Mouse (Mus musculus) liver, postnatal 0 days (tissue): ENCODE measurements around the gene Cstb. TPM values are rescaled to one million over a fixed set of nuclear protein-coding genes. Genes with fewer than 3 reads are reported as not detected.

Experiments used
- ATAC-seq: fragments of 200-750 bp; cut with Nextera tagmentation; 2 replicates; pipeline ENCODE4 v1.8.0; 2017; ENCODE audit warnings: mild to moderate bottlenecking, moderate library complexity
- DNase-seq: peaks from one replicate; pipeline ENCODE4 v3.0.0-alpha.2; 2016
- H3K27ac ChIP-seq: fragments of 300-500 bp; sonication (generic); 2 replicates; pipeline ENCODE4 v1.5.1; 2014; ENCODE audit warnings: antibody characterized with exemption, moderate library complexity, mild to moderate bottlenecking, low read depth
- H3K27me3 ChIP-seq: fragments of 300-500 bp; sonication (generic); 2 replicates; pipeline ENCODE4 v1.6.1; 2014; ENCODE audit warnings: low read length, control low read depth, mixed read lengths; ENCODE audit not compliant: insufficient read depth
- H3K36me3 ChIP-seq: fragments of 300-500 bp; sonication (generic); replicated peaks from 2 replicates; pipeline ENCODE4 v1.6.1; 2014; ENCODE audit warnings: mild to moderate bottlenecking, control low read depth, low read length, moderate library complexity, mixed read lengths; ENCODE audit not compliant: insufficient read depth
- H3K4me1 ChIP-seq: fragments of 300-500 bp; sonication (generic); 2 replicates; pipeline ENCODE4 v1.6.1; 2014; ENCODE audit warnings: antibody characterized with exemption, mild to moderate bottlenecking, control low read depth; ENCODE audit not compliant: insufficient read depth
- H3K4me2 ChIP-seq: fragments of 300-500 bp; sonication (generic); 2 replicates; pipeline ENCODE4 v1.6.1; 2014; ENCODE audit warnings: low read depth, mild to moderate bottlenecking, low read length, moderate library complexity, mixed read lengths
- H3K4me3 ChIP-seq: fragments of 300-500 bp; sonication (generic); 2 replicates; pipeline ENCODE4 v1.5.1; 2014; ENCODE audit warnings: low read depth, low read length
- H3K9ac ChIP-seq: fragments of 300-500 bp; sonication (generic); replicated peaks from 2 replicates; pipeline ENCODE4 v1.6.1; 2014; ENCODE audit warnings: mild to moderate bottlenecking, moderate library complexity
- H3K9me3 ChIP-seq: fragments of 300-500 bp; sonication (generic); 2 replicates; pipeline ENCODE4 v1.6.1; 2016; ENCODE audit warnings: mild to moderate bottlenecking, control low read depth, low read length, mixed read lengths
- CTCF ChIP-seq: sonication (generic); IDR thresholded peaks from 2 replicates; pipeline ENCODE4 v1.5.1; 2016; ENCODE audit warnings: antibody characterized with exemption, low read depth
- EP300 ChIP-seq: IDR thresholded peaks from 2 replicates; pipeline ENCODE4 v1.6.1; 2016; ENCODE audit warnings: antibody characterized with exemption, low read depth, mild to moderate bottlenecking
- WGBS: fragments of 180-500 bp; shearing (Covaris S2); extraction: QIAGEN DNeasy Blood & Tissue Kit; methylation state at CpG from one replicate; pipeline ENCODE4 v1.1.7; 2014; ENCODE audit not compliant: insufficient replicate concordance; 5-methylcytosine and 5-hydroxymethylcytosine counted together
- polyA plus RNA-seq: library from polyadenylated mRNA; unstranded; fragments of >200 nt; fragmentation: Nextera tagmentation; extraction: Ambion mirVana; gene quantifications from 2 replicates; pipeline ENCODE4 v1.2.1, GENCODE M21; 2015

Gene Cstb
- polyA plus RNA-seq, 1 experiment from 2014 or later, result 187 TPM

DNA sequence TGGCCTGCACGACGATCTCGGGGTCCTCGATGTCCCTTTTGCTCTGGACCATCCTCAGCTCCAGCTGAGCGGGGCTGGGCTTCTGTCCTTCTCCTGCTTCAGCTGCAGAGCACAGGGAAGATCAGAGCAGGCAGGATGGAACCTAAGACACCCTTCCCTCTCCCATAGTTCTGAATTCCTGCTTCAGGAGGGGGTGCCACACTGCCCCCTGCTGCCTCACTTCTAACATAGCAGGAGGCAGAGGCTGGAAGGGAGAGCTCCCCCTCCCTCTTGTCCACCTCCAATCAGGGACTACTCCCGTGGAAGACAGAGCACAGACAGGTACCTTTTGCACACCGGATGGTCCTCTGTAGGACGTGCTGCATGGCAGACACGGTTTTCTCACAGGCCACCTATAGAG is 15.3 kb downstream of the Cstb start:
- no peak for DNase-seq

GRCm38 (mm10) chr10:78441606-78442005 is 16.1 kb downstream of the Cstb start:
- Histone ChIP-seq H3K4me1 (no peaks in the 10 kb centered on the region), H3K27ac (no peak overlapping the region), H3K9ac (no peak overlapping the region), H3K27me3 (no peaks in the 10 kb centered on the region), H3K36me3 (peaks cover 24% of the 10 kb centered on the region; the same call in 1 of the 2 replicates), H3K4me2 (no peak overlapping the region), H3K9me3 (no peaks in the 10 kb centered on the region), H3K4me3 (no peak overlapping the region)
- DNase-seq, result no peak
- no peak for ATAC-seq
- TF ChIP-seq EP300 (no peak), CTCF (no peak)
- WGBS, result 80% methylated on average over 5 of the region's 5 CpGs

More for the DNA sequence above, 15.3 kb downstream of the Cstb start:
- Histone ChIP-seq H3K36me3 (peaks cover 22% of the 10 kb centered on the region; the same call in 1 of the 2 replicates), H3K4me3 (no peak overlapping the region), H3K27ac (no peak overlapping the region), H3K9ac (no peak overlapping the region), H3K4me1 (no peaks in the 10 kb centered on the region), H3K4me2 (no peak overlapping the region), H3K9me3 (no peaks in the 10 kb centered on the region), H3K27me3 (no peaks in the 10 kb centered on the region)
- no peak for ATAC-seq
- no peak for TF ChIP-seq EP300
- TF ChIP-seq CTCF, result peak; percentile 74
- 71% methylated on average over 9 of the region's 9 CpGs for WGBS

DNA sequence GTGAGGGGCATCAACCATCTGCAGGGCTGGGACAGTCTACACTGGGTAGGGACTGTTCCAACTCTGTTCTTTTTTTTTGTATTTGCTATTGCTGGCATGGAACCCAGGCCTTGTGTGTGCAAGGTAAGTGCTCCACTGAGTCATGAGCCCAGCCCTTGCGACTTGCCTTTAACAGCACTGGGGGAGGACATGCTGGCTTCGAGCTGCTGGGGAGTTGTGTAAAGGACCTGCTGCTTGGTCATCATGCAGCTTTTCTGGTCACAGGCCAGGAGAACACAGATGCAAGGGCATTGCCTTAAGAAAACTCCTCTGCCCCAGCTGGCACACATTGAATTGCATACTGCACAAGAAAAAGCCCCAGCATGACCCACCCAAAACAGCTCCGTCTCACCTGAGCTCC is 16.8 kb downstream of the Cstb start:
- ATAC-seq, result no peak
- WGBS, result 86% methylated on average over 3 of the region's 3 CpGs
- no peak for DNase-seq

DNA sequence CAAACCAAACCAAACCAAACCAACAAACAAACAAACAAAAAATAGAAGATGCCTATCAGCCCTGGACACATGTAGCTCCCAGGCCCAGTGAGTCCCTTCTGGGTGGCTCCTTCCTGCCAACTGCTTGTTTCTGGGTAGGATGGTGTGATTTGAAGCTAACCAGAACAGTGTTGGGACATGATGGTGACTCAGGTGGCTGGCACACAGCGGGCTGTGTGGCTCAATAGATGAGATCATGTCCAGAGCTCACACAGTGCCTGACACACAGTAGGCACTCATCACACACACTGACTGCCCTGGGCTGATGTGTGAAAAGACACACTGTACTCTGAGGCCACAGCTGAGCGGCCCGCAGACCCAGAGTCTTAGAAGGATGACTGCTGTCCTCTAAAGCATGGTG is 20.7 kb downstream of the Cstb start:
- peaks cover 46% of the 10 kb centered on the region for H3K36me3 ChIP-seq

More for the DNA sequence above, 16.8 kb downstream of the Cstb start:
- Histone ChIP-seq H3K36me3 (peaks cover 26% of the 10 kb centered on the region; the same call in 1 of the 2 replicates), H3K4me1 (no peaks in the 10 kb centered on the region), H3K27me3 (no peaks in the 10 kb centered on the region), H3K9me3 (no peaks in the 10 kb centered on the region), H3K27ac (no peak overlapping the region), H3K4me2 (no peak overlapping the region), H3K9ac (no peak overlapping the region), H3K4me3 (no peak overlapping the region)
- TF ChIP-seq CTCF, result no peak
- TF ChIP-seq EP300, result no peak

GRCm38 (mm10) chr10:78447396-78447795 is 21.9 kb downstream of the Cstb start:
- no peak overlapping the region for H3K4me3 ChIP-seq
- 66% methylated on average over 3 of the region's 3 CpGs for WGBS
- ATAC-seq (no peak), DNase-seq (no peak)
- no peaks in the 10 kb centered on the region for H3K27me3 ChIP-seq
- TF ChIP-seq EP300, result no peak
- no peak for TF ChIP-seq CTCF
- H3K9ac ChIP-seq, result no peak overlapping the region
- no peak overlapping the region for H3K4me2 ChIP-seq
- H3K4me1 ChIP-seq, result no peaks in the 10 kb centered on the region
- no peak overlapping the region for H3K27ac ChIP-seq
- no peaks in the 10 kb centered on the region for H3K9me3 ChIP-seq
- peaks cover 44% of the 10 kb centered on the region for H3K36me3 ChIP-seq

More for the DNA sequence above, 20.7 kb downstream of the Cstb start:
- WGBS, result 86% methylated on average over 3 of the region's 3 CpGs
- no peak for TF ChIP-seq CTCF
- no peak for TF ChIP-seq EP300
- Histone ChIP-seq H3K4me3 (no peak overlapping the region), H3K4me1 (no peaks in the 10 kb centered on the region), H3K27me3 (no peaks in the 10 kb centered on the region), H3K9ac (no peak overlapping the region), H3K9me3 (no peaks in the 10 kb centered on the region), H3K4me2 (no peak overlapping the region), H3K27ac (no peak overlapping the region)
- no peak for ATAC-seq
- no peak for DNase-seq

DNA sequence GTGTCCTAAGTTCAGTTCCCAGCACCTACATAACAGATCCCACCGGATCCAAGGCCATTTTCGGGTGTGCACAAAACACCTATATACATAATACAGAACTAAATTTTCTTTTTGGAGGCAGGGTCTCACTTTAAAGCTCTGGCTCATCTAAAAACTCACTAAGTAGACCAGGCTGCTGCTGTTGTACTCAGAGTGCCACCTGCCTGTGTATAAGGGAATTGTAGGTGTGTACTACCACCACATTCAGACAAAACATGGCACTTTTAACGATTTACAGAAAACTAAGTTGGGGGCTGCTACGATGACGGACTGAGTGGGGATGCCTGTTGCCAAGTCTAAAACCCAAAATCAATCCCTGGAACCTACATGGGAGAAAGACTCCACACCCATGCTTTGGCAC is 25.3 kb downstream of the Cstb start:
- ATAC-seq (no peak), DNase-seq (no peak)
- Histone ChIP-seq H3K27me3 (no peaks in the 10 kb centered on the region), H3K4me1 (peaks cover 3% of the 10 kb centered on the region; the same call in 1 of the 2 replicates), H3K27ac (no peak overlapping the region), H3K4me3 (no peak overlapping the region), H3K9ac (no peak overlapping the region), H3K9me3 (no peaks in the 10 kb centered on the region), H3K36me3 (peaks cover 24% of the 10 kb centered on the region), H3K4me2 (no peak overlapping the region)
- no peak for TF ChIP-seq EP300
- TF ChIP-seq CTCF, result peak; percentile 28; the same call in 1 of the 2 replicates
- 84% methylated on average over 5 of the region's 5 CpGs for WGBS

DNA sequence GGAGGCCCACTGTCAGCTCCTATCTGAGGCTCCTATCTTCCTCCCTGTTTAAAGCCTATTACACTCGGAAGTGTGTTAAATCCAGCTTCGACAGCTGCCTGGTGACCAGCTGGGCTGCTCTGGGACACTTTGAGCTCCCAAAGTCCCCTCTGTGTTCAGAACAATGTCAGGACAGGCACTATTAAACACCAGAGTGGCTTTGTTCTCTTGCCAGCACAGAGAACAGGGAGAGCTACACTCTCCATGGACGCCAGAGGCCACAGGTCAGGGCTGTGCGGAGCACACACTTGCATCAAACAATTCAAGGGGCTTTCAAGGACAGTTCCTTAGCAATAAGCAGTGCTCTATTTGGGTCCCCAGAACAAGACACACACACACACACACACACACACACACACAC is 27.2 kb downstream of the Cstb start:
- no peak for DNase-seq
- no peaks in the 10 kb centered on the region for H3K27me3 ChIP-seq
- peaks cover 11% of the 10 kb centered on the region for H3K4me1 ChIP-seq
- peaks cover 17% of the 10 kb centered on the region for H3K36me3 ChIP-seq
- no peaks in the 10 kb centered on the region for H3K9me3 ChIP-seq
- no peak overlapping the region for H3K9ac ChIP-seq
- no peak overlapping the region for H3K27ac ChIP-seq
- no peak for TF ChIP-seq CTCF
- no peak for TF ChIP-seq EP300
- no peak for ATAC-seq
- WGBS, result 70% methylated on average over 4 of the region's 4 CpGs
- H3K4me3 ChIP-seq, result no peak overlapping the region
- H3K4me2 ChIP-seq, result no peak overlapping the region
